Mouse (Mus musculus): Measurements from ENCODE around the gene Tlr12. TPM values are rescaled to one million over a fixed set of nuclear protein-coding genes. Genes with fewer than 3 reads are reported as not detected.
"Not testable (repeated sequence)": the region's sequence is repeated elsewhere in the genome, so short reads cannot be mapped to it uniquely, and the experiment has no call there.

Tlr12 gene
- 1 to 10 TPM; 2.0 to 6.1 TPM for polyA plus RNA-seq (2017; shearing (Covaris generic))

DNA sequence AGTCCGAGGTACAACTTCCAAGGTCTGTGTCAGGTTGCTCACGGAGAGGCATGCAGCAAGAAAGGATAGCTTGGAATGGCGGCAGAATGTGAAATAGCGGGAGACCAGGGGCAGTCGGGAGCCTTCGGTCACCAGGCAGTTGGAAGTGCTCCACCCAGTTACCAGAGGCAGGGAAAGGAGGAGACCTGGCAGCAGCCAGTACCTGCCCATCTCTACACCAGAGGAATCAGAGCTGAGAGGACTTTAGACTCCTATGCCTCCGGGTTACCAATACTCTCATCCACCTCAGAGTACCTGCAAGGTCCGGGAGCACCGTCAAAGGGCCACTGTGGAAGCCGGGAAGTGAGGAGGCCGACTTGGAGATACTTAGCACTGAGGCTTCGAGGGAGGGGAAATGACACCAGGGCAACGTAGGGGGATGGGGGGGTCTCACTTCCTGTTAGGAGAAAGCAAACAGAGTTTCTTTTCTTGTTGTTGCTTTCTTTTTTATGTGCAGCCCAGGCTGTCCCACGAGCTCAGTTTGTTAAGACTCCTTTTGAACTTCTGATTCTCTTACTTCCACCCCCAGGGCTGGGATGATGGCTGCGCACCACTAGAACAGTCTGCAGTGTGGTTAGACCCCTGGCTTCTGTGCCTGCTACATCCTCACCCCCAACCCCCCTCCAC lies at the start of gene Tlr12:
Gene Tlr12, minus strand, starts transcription at position 374 of the 666 bp plus-strand sequence.
- peak; percentile 73 for ATAC-seq

DNA sequence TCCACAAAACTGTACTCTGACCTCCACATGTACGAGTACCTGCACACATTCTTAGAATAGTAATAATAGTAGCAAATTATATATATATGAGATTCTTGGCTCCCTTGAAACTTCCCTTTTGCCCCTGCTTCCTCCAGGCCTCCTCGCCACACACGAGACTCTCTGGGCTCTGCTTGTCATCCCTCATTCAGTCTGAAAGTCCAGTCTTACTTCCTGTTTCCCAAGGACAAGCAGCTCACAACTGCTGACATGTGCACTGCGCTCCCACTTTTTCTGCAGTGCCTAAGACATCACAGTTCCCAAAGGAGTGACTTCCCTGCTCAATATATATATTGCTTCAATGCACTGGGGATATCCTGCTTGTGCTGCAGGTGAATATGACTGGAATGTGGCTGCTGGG lies 48.8 kb upstream of the Tlr12 start:
- ATAC-seq = not testable (repeated sequence)

DNA sequence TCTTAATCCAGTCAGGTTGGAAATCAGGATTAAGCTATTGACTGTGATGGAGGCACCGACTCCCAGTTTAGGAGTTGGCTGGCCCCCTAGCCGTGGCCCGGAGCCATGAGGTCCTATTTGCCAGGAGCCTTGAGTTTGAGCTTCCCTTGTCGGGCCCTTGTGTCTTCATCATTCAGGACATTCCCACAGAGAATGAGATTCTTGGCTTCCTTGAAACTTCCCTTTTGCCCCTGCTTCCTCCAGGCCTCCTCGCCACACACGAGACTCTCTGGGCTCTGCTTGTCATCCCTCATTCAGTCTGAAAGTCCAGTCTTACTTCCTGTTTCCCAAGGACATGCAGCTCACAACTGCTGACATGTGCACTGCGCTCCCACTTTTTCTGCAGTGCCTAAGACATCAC lies 47.9 kb upstream of the Tlr12 start:
- not testable (repeated sequence) for ATAC-seq

DNA sequence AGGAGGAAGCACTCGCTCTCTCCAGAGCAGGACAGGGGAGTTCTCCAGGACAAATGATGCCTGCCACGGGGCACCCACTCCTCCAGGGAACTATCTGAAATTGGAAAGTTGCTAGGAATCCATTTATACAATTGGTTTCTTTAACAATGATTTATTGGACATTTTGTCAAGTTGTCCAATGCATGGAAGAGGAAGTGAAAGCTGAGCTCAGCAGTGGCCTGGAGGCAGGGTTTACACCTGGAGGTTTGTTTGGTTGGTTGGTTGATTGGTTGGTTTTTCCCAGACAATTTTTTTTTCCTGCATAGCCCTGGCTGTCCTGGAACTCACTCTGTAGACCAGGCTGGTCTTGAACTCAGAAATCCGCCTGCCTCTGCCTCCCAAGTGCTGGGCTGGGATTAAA lies 45.6 kb upstream of the Tlr12 start:
- no peak for ATAC-seq

DNA sequence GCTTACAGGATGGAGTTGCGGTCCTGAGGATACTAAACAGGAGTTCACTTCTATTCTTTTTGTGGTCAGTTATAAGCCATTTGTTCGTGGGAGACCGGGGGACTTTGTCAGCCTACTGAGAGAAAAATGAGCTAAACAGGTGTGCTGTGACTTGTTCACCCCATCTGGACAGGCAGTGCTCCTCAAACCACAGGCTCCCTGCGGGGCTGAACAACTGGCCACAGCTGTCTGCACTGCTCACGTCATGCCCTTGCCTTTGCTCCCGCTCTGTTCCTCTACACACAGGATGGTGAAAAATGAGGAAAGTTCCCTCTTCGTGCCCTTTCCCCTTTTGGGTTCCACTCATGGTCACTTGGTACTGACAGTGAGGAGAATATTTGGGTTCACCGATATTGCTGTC lies 42.6 kb upstream of the Tlr12 start:
- no peak for ATAC-seq

DNA sequence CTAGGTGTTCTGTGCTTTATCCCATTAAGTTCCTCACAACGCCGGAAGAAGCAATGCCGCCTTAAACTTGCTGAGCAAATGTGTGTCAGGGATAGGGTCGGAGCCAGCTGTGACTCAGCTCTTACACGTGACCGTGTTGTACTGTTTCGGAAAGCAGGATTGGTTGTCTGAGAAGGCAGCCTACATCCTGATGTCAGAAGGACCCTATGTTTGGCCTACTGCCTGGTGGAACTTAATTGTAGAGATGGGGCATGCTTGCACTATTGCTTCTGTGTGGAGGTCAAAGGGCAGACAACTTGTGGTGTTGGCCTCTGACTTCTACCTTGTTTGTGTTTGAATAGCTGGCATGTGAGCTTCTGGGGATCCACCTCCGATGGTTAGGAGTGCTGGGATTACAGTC lies 41.8 kb upstream of the Tlr12 start:
- ATAC-seq = no peak

DNA sequence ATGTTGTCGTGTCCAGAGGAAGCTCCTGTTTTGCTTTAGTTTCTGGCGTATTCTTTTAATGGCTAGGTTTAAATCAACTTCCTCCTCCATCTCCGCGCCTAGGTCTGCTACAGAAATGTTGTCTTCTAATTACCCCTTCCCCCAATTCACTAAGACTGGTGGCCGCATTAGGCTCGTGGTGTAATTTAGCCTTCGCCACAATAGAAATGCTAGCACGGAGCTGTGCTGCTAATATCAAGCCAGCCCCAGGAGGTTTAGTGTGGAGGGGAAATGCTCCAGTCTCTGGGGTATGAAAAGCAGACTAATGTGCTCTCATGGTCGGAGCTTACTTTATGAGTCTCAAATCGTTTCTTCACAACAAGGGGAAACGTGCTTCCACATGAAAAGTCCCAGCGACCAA lies 37.0 kb upstream of the Tlr12 start:
- no peak for ATAC-seq

DNA sequence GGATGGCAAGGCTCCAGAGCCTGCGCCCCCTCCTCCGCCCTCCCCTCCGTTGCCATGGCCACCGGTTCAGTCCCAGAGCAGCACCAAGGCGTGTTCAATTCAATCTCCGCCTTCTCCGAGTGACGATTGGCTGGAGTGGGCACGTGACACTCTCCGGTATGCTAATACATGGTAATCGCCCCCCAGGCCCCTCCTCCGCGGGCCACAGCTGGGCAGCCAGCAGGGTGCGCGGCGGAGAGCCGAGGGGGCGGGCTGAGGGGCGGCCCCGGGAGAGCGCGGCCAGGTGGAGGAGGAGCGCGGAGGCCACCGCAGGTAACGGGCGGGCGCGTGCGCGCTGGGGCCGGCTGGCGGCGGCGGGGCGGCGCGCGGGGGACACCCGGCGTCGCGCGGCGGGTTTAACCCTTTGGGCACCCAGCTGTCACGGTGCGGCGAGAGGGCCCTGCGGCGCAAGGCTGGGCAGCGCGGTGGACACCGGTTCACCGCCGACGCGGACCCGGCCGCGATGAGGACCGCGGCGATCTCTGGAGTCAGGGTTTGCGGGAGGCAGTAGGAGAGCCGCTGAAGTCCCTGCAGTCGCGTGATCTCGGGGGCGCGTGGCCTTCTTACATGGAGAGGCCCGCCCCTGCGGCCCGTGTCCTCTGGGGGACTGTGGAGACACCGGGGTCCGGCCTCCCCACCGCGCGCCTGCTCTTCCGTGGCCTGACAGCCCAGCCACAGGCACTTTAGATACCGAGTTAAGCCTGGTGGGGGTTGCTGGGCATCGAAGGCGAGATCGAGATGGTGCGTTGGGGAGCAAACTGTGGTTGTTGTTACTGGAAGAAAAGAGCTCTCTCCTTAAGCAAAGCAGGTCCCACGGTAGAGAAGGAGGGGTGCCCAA lies 36.3 kb upstream of the Tlr12 start, which contains the start of gene Phc2:
Gene Phc2, plus strand, starts transcription at position 198 of the 877 bp plus-strand sequence.
- peak; percentile 98 for ATAC-seq

DNA sequence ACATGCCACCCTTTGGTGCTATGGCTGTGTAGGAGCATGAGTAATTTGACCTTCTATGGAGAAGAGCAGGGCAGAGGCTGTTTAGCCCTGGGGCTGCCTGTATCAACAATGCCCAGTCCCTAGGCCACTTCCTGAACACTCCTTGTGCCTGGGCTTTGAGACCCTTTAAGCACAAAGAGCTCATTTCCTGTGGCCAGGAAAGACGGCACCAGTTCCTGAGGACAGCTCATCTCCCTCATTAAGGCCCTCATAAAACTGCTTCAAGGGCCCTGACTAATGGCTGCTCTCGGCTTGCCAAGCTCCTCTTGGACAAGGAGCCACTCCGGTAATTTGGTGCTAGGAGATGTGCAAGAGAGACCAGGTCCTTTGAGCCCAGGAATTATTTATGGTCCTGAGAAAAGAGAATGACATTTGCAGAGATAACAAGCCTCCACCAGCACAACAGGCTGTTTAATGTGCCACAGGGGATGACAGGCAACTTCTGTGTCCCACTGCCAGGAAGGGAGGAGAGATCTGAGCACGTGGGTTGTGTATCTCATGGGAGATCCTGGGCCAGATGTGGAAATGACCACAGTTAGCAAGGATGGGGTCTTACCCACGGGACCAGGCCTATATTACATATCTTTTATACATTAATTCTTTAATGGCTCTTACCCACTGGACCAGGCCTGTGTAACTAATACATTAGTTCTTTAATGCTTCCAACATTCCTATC lies 34.3 kb upstream of the Tlr12 start:
- no peak for ATAC-seq

DNA sequence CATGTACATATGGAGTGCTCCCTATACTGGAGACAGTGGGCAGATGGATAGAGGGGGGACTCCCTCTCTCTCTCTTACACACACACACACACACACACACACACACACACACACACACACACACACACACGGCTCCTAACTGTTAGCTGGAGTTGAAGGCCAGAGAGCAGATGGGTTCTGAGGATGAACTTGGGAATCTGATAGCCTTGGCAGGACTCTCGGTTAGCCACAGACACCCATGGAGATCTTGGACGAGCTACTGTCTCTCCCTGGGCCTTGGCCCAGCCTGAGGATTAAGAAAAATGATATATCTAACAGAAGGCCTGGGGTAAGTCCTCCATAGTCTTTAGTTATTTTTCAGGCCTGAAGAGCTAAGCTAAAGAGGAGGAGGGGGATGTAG lies 33.1 kb upstream of the Tlr12 start:
- no peak for ATAC-seq

DNA sequence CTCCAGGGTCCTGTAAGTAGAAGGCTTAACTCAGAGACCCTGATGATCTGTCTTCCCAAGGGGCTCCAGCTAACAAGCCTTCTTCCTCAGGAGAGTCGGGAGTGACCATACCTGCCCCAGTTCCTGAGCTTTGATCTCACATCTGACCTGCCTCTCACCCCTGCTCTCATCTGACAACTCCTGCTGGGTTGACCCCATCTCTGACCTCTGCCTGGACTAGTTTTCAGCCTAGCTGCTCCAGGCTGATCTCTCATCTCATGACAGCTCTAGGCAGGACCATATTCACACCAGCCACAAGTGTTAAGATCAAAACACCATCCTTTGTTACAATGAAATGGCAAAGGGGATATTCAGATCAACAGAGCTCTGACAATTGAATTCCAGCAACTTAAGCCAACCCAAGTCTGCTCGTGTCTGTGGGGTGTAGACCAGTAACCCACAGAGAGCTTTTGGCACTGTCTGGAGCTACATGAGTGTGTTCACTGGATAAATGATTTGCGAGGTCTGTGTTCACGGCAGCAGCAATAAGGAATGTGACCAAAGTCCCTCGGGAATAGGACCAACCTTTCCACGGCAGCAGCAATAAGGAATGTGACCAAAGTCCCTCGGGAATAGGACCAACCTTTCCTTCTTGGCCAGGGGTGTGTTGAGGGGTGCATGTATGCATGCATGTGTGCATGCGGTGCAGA lies 30.3 kb upstream of the Tlr12 start:
- ATAC-seq = no peak

DNA sequence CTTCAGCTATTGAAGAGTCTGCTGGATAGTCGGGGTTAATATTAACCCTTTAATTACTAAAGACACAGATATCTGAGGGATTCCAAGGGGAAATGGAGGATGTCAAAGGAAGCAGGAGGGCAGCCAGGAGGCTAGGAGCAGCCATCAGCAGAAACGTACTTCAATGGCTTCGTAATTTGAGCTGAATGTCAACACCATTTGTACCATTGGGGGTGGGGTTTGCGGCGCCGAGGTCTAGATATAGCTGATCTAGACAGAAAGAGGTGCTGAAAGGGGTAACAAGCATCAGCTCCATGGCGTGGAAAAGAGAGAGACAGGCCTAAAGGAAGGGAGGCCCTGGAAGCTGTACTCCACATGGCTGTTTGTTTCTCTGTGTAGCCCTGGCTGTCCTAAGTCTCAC lies 28.3 kb upstream of the Tlr12 start:
- ATAC-seq = no peak

DNA sequence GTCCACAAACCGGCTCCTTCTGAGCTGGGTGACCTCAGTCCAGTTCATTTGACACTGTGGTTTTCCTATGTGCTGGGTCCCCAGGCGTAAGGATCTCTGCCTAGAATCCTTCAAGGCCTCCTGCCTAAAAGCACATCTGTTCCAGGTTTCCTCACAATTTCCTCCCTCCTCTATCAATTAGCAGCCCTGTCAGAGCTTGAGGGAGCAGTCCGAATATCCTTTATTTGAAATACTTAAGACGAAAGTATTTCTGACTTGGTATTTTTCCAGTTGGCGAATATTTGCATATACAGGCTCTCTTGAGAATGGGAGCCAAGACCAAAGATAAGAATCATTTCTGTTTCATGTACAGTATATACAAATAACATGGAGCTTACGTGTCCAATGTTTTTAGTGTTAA lies 27.5 kb upstream of the Tlr12 start:
- no peak for ATAC-seq

DNA sequence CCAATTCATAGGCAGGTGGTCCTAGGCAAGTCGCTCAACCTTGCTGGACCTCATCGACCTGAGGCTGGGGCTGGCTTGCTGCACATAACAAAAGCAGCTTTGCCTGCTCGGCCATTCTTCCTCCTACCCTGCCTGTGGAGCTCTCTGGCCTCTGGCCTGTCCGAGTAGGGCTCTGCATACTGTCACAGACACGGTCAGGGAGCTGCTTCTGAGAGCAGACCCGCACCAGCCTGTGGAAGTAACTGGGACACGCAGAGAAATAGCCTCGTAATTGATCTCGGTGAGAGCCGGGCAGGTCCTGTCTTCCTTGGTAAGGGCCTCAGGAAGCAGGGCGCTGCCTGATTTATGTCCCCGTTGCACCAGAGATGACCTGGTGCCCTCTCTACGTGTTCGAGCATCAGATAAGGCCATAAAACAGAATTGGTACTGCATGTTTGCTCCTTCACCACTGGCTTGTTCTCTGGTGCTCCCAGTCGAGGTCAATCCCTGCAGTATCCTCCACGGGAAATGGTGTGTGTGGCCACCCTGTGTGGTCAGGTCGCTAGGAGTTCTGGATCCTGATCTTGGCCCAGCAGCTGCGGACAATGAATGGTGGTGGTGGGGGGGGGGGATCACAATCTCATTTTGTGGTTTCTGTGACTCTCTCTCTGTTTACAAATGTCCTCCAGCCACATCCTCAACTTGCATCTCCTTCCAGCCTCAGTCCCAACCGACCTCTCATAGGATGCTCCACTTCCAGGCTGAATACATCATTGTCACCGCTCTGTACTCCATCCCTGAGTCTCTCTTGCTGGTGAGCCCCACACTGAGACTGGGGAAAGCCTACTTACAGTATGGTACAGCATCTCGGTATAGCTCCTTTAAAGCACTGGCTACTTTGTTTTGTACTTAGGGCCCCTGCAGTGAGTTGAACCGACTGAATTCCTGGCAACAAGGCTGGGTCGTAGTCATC lies 23.6 kb upstream of the Tlr12 start:
- no peak for ATAC-seq

DNA sequence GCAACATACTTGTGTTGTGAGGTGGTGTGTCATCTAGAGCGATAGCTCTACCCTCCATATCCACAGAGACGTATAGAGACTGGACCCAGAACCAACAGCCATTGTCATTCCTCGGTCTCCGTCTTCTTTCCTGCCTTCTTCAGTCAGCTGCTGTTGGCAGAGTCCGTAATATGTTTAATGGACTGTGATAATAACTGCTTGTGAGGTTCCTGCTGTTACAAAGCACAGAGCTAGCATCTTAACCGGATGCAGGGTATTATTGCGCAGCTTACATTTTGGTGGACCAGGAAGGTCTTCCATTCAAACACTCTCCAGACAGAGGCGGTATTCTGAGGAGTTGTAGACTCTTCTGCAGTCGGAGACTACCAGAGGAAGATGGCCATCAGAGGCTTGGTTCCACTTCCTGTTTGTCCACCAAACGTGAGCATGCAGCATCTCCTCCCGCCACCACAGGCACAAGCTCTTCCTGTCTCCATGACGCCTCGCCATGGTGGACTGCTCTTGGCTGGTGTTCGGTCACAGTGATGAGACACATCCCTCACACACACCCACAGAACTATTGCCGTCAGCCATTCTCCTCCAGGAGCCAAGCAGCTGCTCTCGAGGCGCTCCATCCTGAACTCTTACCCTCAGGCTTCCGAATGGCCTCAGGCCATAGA lies 20.0 kb upstream of the Tlr12 start:
- no peak for ATAC-seq

DNA sequence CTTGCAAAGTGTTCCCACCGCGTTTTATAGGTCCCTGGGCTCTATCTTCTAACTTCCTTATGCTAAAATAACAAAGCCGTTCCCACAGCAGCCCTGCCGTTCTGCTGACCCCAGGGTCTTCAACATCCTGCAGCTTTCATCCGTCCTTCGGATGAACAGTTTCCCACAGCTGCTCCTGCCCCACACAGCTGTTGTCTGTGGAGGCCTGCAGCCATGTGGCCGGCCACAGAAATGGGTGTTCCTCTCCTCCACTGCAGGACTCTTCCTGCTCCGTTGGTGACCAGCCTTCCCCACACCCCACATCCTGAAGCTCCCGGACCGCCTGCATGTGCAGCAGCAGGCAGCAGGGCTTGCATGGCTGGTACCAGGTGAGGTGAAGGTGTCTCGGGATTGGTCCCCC lies 18.8 kb upstream of the Tlr12 start:
- no peak for ATAC-seq

DNA sequence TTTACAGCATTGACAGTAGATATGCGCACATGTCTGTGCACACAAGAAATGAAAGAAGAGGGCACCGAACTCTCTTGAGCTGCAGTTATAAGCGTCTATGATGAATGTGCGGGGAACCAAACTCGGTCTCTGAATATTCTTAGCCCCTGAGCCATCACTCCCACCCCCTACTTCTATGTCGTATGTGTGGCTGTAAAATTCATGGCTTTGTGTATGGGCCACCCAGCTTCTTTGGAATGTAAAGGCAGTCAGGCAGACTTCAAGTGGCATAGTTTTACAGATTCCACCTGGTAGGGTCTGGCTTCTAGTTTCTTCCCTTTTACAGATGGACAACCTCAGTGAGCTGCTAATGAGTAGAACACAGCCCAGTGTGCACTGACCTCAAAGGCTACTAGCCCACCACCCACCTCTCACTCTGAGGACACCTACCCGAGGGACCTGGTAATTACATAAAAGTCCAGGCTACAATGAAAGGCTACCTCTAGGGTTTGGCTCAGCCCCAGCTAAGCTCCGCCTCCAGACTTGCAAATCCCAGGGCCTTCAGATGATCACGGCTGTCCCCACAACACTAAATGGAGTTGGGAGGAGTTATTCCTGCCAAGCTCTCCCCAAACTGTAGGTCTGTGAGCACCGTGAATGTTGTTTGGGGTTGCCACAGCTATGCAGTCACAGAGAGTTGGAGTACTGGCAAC lies 17.6 kb upstream of the Tlr12 start:
- ATAC-seq = no peak

DNA sequence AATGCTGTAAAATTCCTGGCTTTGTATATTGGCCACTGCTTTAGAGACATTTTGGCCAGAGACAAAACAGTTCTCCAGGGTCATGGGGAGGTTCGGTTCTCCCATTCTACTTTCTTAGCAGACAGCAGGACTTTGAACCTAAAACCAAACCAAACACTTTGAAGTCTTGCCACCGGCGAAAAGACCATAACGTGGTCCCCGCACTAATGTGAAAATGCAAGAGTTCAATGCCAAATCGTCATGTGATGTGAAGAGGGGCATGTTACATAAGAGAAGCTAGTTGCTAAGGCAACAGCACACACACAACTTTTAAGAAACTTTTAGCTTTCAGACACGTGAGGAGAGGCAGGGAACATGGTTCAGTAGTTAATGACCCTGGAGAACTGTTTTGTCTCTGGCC lies 17.0 kb upstream of the Tlr12 start:
- ATAC-seq = no peak

DNA sequence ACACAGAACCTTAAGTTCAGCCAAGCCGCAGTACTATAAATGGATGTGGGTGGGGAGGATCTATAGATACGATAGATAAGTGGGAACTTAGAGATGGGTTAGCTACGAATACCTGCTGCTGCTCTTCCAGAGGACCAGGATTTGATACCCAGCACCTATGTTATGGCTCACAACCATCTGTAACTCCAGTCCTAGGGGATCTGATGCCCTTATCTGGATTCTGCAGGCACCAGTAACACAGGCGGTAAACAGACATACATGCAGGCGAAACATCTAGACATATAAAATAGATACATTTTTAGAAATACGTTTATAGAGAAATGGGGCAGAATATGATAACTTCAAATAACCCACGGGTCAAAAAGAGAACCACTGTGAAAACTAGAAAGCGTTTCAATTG lies 2.7 kb upstream of the Tlr12 start:
- ATAC-seq = no peak

DNA sequence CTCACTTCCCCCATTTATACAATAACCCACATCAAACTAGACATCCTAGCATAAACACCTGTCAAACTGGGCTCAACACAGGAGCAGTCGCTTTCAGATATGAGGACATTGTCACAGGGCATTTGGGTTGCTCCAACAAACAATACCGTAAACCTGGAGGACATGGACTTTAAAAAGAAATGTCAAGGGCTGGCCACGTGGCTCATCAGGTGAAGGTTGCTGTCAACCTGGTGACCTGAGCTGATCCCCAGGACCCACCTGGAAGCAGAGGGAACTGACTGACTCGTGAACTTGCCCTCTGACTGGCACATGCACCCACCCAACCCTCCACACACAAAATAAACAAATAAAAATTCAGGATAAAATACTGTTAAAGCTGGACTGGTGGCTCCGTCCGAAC lies 2.2 kb upstream of the Tlr12 start:
- no peak for ATAC-seq

All from CD4-positive, CD25-positive, alpha-beta regulatory T cell, adult 4 months (primary cell).